Mouse (Mus musculus) heart, adult 2 months (tissue): Measurements from ENCODE around the gene Cdpf1.

Experiments used
- CTCF ChIP-seq: fragments of 200-600 bp; IDR thresholded peaks from 2 replicates; pipeline ENCODE4 v1.8.1; 2022; ENCODE audit warnings: antibody characterized with exemption, mild to moderate bottlenecking, moderate library complexity
- EP300 ChIP-seq: fragments of 200-500 bp; IDR thresholded peaks from 2 replicates; pipeline ENCODE4 v1.6.1; 2011; ENCODE audit warnings: low read depth, low read length, control low read depth; ENCODE audit not compliant: insufficient read depth
- POLR2A ChIP-seq: fragments of 200-500 bp; IDR thresholded peaks from 2 replicates; pipeline ENCODE4 v1.6.1; 2011; ENCODE audit warnings: mild to moderate bottlenecking, low read depth, low read length, control low read depth; ENCODE audit not compliant: insufficient read depth

DNA sequence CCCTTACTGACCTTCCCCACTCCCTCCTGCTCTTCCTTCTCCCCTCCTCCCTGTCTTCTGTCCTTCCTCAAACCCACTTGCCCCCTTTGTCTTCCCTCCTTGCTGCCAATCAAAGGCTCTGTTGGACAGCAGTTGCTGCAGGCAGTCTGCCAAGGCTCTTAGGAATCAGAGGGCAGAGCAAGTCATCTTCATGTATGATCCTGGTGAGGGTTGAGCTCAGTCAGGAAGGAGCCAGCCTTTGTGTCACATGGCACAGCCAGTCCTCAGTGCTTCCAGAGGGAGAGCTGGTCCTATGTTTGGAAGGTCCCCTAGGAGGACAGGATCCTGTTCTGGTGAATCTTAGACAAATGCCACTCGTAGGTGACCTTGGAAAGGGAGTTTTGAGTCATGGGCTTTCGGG is 8.6 kb downstream of the Cdpf1 start:
- no peak for TF ChIP-seq CTCF
- TF ChIP-seq POLR2A, result no peak
- 0 out of 2 replicates have a peak, but pooled peaks have one; percentile 43 for TF ChIP-seq EP300
